Mouse (Mus musculus) adrenal gland (tissue): ENCODE measurements around the gene Sema6d.

ENCODE experiments used
- intact Hi-C: fragments of 180-260 bp; cut with DNase I; formaldehyde crosslinking; loops from one replicate; pipeline ENCODE4 v1.15.1; 2025

Gene Sema6d

DNA sequence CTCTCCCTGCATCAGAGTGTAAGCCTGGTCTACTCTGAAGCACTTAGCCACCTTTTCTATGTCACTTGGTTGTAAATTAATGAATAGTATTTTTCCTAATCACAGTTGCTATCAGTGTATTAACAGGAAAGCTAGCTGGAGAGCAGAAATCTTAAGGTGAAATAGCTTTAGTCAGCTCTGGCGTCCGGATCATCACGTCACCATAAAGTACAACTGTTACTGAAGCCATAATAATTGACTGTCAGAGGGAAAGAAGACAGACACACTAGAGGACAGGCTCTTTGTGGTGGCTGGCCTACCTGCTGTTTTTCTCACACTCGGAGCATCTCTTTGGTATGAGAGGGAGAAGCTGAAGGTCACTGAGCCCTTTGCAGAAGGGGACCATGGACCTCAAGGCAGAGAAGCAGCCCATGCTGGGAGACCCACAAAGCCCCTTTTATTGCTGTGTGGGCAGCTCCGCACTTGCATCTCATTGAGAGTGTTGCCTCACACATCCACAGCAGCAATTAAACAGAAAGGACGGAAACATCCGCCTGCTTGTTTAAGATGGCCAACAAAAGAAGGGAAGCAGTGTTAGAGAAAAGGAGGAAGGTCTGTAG is 72.3 kb downstream of the Sema6d start:
- intact Hi-C loops, result no loop called here

DNA sequence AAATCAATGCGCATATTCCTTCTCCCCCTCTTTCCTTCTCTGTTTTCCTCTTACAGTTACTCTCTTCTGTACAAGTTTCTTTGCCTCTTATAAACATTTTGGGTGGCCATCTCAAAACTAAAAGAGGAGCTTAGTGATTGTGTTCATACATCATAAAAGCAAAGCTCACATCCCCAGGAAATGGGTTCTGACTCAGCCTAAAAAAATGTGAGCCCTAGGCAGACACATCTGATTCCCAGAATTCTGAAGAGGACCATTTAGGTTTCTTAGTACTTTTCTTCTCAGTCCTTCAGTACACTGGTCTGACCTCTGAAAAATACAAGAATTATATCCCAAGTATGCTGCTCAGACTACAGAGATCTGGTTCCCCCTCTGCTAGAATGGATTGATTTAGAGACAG is 78.6 kb downstream of the Sema6d start:
- intact Hi-C loops, result no loop called here

DNA sequence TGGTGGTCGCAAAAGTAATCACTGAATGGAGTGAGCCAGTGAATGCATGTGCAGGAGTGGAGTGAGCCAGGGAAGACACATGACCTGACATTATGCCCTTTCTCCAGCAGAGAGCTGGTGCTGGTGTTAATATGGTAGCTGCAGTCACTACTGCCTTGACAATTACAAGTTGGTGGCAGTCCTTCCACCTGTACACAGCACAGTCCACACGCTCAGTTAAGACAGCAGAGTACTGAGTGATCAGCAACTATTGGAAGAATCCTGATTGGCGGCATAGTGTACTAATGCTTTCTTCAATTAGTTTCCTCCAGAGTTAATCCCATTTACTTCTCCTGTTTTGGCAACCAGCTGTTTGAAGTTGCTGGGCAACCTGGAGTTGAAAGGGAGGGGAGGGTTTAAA is 81.9 kb downstream of the Sema6d start:
- intact Hi-C loops, result no loop called here

DNA sequence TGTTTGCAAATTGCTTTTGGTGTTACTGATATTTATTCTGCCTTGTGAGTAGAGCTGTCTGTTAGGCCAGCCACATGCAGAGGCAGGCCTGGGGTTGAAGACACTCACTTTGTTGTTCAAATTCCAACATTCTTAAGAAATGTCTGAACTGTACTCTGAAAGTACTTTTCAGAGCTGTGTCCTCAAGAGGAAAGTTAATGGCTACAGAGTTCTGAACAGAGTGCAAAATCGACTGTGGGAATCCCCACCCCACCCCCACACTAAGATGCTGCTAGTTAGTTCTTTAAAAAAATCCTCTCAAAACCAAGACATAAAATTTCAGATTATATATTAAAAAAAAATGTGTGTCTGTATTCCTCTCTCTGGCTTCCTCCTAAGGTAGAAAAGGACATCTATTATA is 86.5 kb downstream of the Sema6d start:
- intact Hi-C loops, result no loop called here

DNA sequence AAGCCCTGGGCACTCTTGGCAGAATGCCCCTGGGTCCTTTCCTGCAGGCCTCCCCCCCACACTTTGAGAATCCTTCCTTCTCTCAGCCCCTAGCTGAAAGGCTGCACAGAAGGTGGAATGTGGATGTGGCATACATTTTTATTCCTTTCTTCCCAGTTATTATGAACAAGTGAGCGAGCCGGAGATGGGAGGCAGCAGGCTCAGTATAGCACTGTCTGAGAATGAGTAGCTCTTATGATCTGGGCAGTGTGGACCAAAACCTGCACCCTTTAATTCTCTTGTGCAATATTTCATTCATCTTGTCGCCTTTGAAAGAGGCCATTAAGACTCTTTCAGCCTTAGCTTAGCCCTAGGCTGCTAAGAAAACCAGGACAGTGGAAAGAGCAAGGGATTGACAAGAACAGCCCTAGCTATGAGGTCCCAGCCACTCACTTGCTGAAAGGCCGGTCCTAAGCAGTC is 87.0 kb downstream of the Sema6d start:
- intact Hi-C loops, result no loop called here

DNA sequence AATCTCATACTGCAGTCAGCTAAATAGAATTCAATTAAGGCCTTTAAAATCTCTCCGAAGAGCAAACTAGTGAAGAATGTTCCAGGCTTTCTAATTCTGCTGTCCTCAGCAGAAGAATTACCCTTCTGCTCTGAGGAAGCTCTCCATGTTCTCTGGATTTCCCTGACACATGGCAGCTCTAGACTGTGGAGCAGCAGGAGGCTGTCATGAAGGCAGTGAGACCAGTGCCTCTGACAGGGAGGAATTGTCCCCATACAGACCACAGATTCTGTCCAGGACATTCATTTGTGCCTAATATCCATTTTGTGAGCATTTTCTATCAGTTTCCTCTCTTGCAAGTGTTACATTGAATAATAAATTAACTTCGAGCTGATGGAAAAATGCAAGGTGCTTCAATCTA is 99.5 kb downstream of the Sema6d start:
- intact Hi-C loops, result no loop called here

DNA sequence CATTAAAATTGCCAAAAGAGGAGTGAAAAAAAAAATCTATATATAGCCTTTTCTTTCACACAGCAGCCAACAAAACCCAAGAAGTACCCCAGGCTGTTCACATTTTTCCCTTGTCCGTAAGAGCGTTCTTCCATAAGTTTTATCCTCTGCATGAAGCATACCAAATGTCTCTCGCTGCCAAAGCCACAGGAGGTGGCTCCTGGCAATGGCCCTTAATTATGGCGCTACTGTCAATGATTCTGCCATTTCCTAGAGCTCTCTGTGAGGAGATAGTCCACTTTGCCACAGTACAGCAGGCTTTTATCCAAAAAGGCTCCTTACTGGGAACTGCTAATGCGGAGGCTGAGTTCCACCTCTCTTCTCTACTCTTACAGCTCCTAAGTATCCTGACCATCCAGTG is 104.3 kb downstream of the Sema6d start:
- intact Hi-C loops, result no loop called here

DNA sequence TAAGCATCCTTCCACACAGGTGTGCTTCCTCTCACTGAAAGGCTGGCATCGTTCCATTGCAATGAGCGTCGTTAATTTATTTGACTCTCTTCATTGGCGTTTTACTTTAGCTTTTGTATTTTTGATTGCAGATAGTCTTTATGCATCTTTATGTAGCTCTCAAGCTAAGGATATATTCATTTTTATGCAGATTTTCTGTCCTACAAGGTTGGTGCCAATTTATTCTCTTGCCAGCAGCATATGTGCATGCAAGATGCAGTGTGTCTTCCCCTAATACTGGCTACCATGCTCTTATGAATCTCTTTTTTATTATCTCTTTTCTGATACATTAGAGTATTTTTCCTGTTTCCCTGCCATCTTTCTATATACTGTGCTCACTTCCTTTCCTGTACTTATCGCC is 111.7 kb downstream of the Sema6d start:
- intact Hi-C loops, result no loop called here

DNA sequence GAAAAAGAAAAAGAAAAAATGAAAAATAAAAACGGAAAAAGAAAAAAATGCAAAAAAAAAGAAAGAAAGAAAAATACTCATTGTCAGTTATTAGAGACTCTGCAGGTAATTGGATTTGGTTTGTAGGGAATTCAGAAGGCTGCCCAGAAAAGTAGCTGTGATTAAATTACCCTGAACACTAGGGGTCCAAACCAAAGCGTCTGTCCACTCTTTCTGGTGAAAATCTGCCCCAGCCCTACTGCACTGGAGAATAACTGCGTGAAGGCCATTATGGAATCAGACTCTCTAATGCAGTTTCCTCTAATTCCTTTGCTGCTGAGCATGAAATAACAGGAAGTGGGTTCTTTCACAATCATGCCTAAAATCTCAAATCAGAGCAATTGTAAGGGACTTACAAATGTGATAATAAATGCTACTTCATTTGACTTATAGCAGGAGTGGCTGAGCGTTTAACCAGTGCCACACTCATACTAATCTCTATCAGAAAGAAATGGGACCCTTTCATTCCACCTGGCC is 112.8 kb downstream of the Sema6d start:
- intact Hi-C loops, result no loop called here

DNA sequence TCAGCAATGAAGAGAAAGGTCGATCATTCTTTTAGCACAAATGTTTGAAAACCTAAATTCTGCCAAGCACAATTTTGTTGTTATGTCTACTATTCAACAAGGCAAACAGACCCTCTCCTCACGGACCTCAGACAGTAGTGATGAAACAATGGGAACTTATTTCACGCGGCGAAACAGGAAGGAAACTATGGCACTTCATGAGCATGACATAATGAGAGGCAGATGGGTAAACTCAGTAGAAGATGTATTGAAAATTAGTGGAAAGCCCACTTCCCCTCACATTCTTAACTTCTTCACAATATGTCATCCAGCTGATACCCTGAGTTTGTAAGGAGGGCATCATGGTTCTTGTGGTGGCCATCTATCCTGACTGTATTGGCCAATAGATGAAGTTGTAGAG is 116.0 kb downstream of the Sema6d start:
- intact Hi-C loops, result no loop called here

DNA sequence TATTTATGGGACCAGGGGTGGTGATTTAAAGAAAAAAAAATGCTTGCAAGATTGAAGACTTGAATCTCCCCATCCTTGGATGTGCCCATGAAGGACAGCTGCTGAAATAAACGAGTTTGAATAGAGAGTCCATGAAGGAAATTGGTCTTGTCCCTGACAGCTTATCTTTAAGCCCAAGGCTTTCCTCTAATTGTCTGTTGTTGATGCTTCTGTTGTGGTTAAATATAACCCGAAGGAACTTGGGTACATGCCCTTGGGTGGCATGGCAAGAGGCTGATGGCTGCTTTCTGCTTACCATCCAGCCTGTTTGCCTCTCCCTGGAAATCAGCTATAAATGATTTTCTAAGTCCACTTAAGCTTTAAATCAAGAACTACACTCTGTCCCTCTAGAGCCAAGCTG is 118.5 kb downstream of the Sema6d start:
- intact Hi-C loops, result no loop called here

DNA sequence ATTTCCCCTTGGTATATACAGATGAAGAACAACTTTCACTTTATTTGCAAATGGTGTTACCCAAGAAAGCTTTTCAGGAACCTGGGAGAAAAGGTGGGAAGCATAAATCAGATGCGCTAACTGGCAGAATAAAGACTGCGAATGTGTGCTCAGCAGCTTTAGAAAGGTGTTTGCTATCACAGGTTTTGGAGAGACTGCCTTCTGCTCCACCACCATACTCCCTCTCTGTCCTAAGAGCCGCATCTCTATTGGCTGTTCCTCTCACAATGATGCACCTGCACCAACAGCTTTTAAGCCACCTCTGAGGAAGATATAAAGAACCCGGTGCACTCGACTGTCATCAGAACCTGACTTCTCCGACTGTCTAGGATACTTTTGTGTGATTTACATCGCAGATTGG is 133.8 kb downstream of the Sema6d start:
- intact Hi-C loops, result no loop called here

DNA sequence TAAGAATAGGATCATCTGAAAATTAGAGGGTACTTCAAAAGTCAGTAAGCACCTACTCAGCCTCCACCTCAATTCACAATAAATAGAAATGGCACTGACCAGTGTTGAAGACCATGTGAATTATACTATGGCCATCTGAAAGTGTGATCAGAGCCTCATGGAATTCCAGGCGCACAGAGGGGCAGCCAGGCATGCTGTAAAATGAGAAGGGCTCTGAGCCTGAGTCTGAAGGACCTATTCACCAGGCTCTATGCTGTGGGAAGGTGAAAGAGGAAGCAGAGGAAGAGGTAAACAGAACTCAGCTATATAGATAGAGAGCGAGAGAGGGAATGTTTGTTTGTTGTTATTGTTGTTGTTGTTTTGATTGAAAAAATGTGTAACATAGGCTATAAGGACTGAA is 134.6 kb downstream of the Sema6d start:
- intact Hi-C loops, result no loop called here

DNA sequence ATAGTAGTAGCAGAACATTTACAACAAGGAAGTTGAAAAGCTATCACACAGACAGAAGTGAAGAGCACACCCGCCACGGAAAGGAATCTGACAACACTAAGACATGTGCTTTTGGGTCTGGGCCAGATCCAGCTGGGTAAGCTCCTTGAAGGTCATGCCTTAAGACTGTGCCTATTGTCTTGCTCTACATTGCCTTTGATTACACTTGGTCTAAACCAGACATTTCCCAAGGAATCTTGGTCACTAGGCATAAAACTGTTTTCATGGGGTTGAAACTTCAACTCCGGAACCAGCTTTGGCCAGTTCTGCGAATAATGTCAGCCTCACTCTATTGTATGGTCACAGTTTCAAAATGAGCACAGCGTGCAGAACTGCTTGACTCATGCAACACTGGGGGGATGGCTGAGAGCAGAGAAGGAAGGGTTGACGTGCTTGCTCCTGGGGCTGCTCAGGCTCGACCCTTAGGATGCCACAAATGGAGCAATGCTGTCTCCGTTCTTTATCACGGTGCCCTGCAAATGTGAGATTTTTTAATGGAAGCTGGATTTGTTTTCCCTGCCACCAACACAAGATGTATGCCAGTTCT is 145.0 kb downstream of the Sema6d start:
- intact Hi-C loops, result no loop called here

DNA sequence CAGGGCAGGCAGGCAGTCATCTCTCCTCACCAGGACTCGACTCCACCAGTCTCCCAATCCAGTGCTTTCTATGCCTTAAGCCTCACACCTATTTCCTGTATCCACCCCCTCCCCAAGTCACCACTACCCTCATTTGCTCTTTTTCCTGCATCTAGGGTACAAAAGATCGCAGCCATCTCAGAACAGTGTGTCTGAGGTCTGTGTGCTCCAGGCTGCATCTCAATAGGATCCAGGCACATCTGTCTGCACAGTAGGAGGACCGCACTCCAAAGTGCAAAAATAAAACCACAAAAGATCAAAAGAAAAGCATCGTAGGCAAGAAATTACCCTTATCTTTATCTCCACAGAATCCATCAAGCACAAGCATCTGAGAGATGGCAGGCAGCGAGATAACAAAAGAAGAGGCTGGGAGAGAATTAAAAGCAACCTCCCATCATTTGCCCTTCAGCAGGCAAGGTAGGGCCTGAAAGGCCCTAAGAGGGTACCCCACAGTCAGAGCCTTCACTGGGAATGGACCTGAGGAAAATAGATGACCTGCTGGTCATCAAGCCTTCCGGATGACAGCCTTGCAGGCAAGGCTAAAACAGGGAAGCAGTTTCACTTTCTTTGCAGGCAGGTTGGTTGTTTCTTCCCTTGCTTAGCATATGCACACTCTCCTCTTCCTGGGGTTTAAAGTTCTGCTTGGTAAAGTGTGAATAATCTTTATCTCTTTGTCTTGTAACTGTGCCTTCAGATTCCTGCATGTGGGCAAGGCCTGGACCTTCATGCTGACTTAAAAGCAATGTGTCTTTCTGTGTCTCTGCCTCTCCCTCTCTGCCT is 145.7 kb downstream of the Sema6d start:
- intact Hi-C loops, result no loop called here

DNA sequence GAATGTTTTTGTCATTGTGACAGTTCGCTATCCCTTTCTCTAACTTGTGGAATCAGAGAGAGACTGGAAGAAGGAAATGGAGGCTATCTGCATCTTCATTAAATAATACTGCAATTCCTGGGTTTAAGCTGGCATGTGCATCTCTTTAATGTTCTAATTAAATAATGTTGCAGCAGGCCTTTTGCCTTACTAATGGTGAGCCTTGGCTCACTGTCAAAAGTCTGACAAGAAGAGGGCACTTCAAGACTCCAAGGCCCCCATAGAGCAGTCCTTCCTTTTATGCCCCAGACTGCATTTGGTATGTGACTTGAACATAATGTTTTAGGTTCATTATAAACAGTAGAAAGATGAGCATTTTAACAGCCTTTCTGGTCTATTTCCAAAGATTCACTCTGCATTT is 147.1 kb downstream of the Sema6d start:
- intact Hi-C loops, result no loop called here

DNA sequence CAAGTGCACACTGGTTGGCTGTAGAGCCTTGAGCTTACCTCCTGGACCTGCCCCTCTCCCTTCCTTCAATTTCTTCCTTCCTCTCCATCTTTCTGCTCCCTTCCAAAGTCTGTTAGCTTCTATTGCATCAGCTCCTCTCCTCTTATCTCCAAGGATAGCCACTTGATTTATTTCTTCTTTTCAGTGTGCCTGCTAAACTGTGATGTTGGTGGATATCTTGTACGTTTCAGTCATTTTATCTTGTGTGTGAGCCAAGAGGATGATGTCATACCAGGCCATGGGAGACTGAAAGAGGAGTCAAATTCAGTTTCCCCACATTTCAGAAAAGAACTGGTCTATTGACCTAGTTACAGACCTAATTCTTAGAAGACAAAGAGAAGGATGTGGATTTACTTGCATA is 153.8 kb downstream of the Sema6d start:
- intact Hi-C loops, result no loop called here

DNA sequence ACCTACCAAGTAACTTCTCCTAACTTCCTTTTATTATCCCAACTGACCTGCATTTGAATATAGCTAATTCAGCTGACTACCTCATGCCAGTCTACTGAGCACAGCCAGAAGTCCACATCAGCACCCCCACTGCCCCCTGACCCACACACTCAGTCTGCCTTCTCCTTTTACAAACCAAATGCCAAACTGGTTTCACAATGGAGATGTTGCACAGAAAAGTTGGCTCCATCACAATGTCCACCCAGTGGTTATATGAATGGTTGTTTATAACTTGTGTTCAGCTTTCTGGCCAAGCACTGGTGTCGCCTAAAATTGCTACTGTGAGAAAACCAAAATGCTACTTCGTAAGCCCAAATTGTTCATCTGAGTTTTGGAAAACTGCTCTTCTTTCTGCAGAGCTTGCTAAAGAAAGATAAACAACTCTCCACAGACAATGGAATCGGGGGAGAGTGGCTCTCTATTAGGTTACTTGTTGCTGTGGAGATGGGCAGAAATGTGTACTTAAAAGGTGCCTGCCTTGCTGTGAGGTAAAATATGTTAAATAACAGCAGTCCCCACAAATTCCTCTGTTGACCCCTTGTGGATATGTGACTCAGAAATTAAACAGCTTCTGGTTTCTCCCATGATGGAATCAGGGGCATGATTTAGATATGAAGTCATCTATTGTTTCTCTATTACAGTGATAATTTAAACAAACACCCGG is 154.9 kb downstream of the Sema6d start:
- intact Hi-C loops, result no loop called here

DNA sequence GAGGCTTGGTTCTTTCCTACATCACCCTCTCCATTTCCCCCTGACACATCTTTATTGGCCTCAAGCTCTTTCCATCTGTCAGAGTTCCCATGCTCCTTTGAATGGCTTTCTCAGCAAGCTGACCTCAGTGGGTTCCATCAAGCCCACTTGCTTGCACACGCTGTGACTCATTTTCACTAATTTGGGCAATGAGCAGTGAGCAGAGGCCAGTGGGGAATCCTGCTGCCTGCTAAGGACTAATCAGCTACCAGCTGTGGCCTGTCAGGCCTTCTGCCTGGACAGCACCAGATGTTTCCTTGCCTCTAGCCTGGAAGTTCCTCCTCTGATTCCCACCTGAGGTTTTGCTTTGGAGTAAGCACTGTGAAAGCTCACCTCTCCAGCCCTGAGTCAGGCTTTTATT is 168.3 kb downstream of the Sema6d start:
- intact Hi-C loops, result no loop called here

DNA sequence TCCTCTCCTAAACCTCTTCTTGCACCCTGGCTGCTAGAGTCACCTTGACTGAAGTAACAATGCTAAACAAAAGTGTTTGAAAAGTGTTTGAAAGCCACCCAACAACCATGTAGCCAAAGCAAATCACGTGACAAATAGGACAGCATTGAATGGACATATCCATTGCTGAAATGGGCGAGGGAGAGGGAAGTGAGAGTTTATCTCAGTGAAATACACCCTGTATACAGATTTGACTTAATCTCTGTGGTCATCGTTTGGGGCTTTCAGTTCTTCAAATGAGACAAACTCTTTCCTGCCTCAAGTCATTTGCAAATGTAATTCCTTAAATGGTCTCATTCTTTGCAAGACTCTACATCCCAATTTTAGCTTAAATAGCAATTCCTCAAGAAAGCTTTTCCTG is 174.5 kb downstream of the Sema6d start:
- intact Hi-C loops, result no loop called here

DNA sequence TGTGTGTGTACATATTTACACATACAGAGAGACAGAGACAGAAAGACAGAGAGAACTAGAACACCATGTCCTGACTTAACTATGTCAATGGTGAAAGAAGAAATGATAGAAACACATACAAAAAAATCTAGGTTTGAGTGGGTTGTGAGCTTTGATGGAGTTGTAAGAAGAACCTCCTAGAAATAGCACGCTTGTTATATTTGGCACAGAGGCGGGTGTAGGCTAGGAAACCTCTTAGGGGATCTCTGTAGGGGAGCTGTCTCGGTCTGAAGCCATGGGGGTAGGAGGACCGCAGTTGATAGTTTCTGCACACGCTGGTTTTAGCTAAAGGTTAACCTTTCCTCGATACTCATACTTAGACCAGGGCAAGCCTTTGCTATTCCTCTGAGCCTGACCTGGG is 181.4 kb downstream of the Sema6d start:
- intact Hi-C loops, result no loop called here

DNA sequence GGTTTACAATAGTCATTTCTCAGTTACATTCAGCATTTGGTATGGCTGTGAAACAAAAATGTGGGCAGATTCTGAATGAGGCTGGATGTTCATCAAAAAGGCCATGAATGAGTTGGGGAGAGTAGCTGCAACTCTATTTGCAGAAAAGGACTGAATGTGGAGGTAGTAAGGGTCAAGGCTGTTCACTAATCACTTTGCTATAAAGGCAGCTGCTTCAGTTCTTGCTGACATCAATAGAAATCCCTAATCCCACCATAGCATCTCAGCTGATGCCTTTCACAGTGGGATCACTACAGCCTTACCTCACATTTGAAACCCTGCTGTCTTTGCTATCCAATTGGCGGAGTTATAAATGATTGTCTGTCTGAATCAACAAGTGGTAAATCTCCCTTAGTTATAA is 187.7 kb downstream of the Sema6d start:
- intact Hi-C loops, result no loop called here
